Comparison of ENCODE assay signal across 14 mouse cellular contexts in genomic region chr9:58085074-58085473, GRCm38 (mm10). TPM values are rescaled to one million over a fixed set of nuclear protein-coding genes. Genes with fewer than 3 reads are reported as not detected.
DNase-seq lines count a peak whose midpoint lies in the region; ATAC-seq and TF ChIP-seq lines count a peak whose summit lies in the region.
"Had no signal": no experiment of that assay in that cellular context is flagged by ENCODE, and none has a peak within 500 bp of the region (broad histone marks: within the 10 kb centered on the region; RNA-seq: fewer than 3 reads in every experiment).

No protein-coding gene starts in this region.

- no peaks in the 10 kb centered on the region for H3K36me3 ChIP-seq in forebrain, embryonic 12.5 days (replicated peaks)
- H3K36me3 ChIP-seq: limb, embryonic 10.5 days had no signal

- TF ChIP-seq CTCF in layer of hippocampus, adult 2 months (conservative IDR thresholded peaks at IDR 0.05), result no peak

- H3K9ac ChIP-seq in forebrain, embryonic 12.5 days, result no peak overlapping the region

- peak; percentile 91 for DNase-seq in heart, adult 11 months
- DNase-seq in heart, adult 8-10 months (ENCODE audit: low spot score), result no peak
- peak; percentile 1 to 4 for DNase-seq in B cell, adult 2 months
- peak; percentile 69 to 81 for DNase-seq in layer of hippocampus, adult 2 months (ENCODE audit: low spot score in 2 of 2)
- DNase-seq in adipocyte (ENCODE audit: low spot score), result no peak
- no peak for DNase-seq in kidney, postnatal 10 days
- DNase-seq in adrenal gland, adult 2 months, result no peak
- DNase-seq: lung, postnatal 14 days had no signal

- peaks cover 42% of the 10 kb centered on the region for H3K4me1 ChIP-seq in forebrain, embryonic 12.5 days

- 11% methylated on average over 2 of the region's 2 CpGs for WGBS in forebrain, embryonic 12.5 days

- 0 out of 2 replicates have a peak, but pooled peaks cover 4% of the 10 kb centered on the region for H3K27me3 ChIP-seq in forebrain, embryonic 12.5 days

- H3K27ac ChIP-seq in forebrain, embryonic 12.5 days, result peak overlapping the region; percentile 89
- peak overlapping the region; percentile 89 for H3K27ac ChIP-seq in layer of hippocampus, adult 2 months
- H3K27ac ChIP-seq: limb, embryonic 10.5 days had no signal

- ATAC-seq in forebrain, embryonic 12.5 days (ENCODE audit: low FRiP score), result peak; percentile 47; the same call in 1 of the 2 replicates
- ATAC-seq: inflammation-experienced regulatory T-cells, adult 6 months had no signal

- H3K4me3 ChIP-seq in forebrain, embryonic 12.5 days (replicated peaks), result no peak overlapping the region
- H3K4me3 ChIP-seq in layer of hippocampus, adult 2 months, result no peak overlapping the region
- H3K4me3 ChIP-seq: limb, embryonic 10.5 days had no signal

- H3K9me3 ChIP-seq in forebrain, embryonic 12.5 days, result no peaks in the 10 kb centered on the region
- H3K9me3 ChIP-seq: limb, embryonic 10.5 days had no signal

- peak overlapping the region; percentile 22; the same call in 1 of the 2 replicates for H3K4me2 ChIP-seq in forebrain, embryonic 12.5 days

RNA-seq across cellular contexts. Expression of gene Stra6, which starts 21.5 kb away (rescaled TPM):
- total RNA-seq in heart, adult 8-10 months (2022), result 1 to 10 TPM in 1 of 4 experiments, under 1 TPM in 3; 0.50 to 1.5 (median 0.67) TPM
- 10.7 and 11.6 TPM in 2 replicates for polyA plus RNA-seq in forebrain, embryonic 12.5 days (2016; fragmentation: Nextera tagmentation; extraction: Ambion mirVana)
- total RNA-seq in layer of hippocampus, adult 2 months (2021), result 10 to 100 TPM; 17.1 to 17.7 TPM
- 1 to 10 TPM; 1.5 to 1.8 TPM for total RNA-seq in adrenal gland, adult 2 months (2021)
- 2.0 and 2.6 TPM in 2 replicates for polyA plus RNA-seq in adrenal gland, adult 2 months (2012; rRNA removed)
- total RNA-seq: neutrophil, adult 5-6 weeks had no signal

RNA-seq across cellular contexts. Expression of gene Ccdc33, which starts 33.5 kb away (rescaled TPM):
- total RNA-seq in heart, adult 8-10 months (2022), result under 1 TPM in 3 of 4 experiments, not detected in 1; 0.26 to 0.44 (median 0.30) TPM
- polyA plus RNA-seq in forebrain, embryonic 12.5 days (2016; fragmentation: Nextera tagmentation; extraction: Ambion mirVana), result 1.5 and 2.4 TPM in 2 replicates
- under 1 TPM; 0.29 to 0.49 TPM for total RNA-seq in layer of hippocampus, adult 2 months (2021)
- total RNA-seq in adrenal gland, adult 2 months (2021), result under 1 TPM; 0.21 to 0.84 TPM
- 0.18 and 0.34 TPM in 2 replicates for polyA plus RNA-seq in adrenal gland, adult 2 months (2012; rRNA removed)
- total RNA-seq: gastrocnemius, adult 18-20 months; neutrophil, adult 5-6 weeks had no signal
- polyA plus RNA-seq: inflammation-experienced regulatory T-cells, adult 6 months; stomach, embryonic 16.5 days had no signal

Comparison
In these comparisons a context has a peak if more than half of its experiments do, and no peak if none do; other contexts are left out.
1. DNase-seq: peak in heart, adult 11 months (single experiment), B cell, adult 2 months (2 of 2) and layer of hippocampus, adult 2 months (2 of 2); none in heart, adult 8-10 months (single experiment), adipocyte (single experiment), kidney, postnatal 10 days (single experiment) and adrenal gland, adult 2 months (single experiment).
2. RNA of gene Stra6, which starts 21.5 kb away (total RNA-seq): 17.1 to 17.7 TPM in layer of hippocampus, adult 2 months; 1.5 to 1.8 TPM in adrenal gland, adult 2 months and 0.50 to 1.5 TPM in heart, adult 8-10 months; every median in the first group is over 4 times any median in the second.